Mouse (Mus musculus) cerebral cortex, adult 2 months (tissue): ENCODE results near the gene Pde3a.

Source experiments
- WGBS: fragments of 180-500 bp; shearing (Covaris S2); methylation state at CpG from one replicate; pipeline ENCODE4 v1.1.7; 2018; 5-methylcytosine and 5-hydroxymethylcytosine counted together

Gene Pde3a

DNA sequence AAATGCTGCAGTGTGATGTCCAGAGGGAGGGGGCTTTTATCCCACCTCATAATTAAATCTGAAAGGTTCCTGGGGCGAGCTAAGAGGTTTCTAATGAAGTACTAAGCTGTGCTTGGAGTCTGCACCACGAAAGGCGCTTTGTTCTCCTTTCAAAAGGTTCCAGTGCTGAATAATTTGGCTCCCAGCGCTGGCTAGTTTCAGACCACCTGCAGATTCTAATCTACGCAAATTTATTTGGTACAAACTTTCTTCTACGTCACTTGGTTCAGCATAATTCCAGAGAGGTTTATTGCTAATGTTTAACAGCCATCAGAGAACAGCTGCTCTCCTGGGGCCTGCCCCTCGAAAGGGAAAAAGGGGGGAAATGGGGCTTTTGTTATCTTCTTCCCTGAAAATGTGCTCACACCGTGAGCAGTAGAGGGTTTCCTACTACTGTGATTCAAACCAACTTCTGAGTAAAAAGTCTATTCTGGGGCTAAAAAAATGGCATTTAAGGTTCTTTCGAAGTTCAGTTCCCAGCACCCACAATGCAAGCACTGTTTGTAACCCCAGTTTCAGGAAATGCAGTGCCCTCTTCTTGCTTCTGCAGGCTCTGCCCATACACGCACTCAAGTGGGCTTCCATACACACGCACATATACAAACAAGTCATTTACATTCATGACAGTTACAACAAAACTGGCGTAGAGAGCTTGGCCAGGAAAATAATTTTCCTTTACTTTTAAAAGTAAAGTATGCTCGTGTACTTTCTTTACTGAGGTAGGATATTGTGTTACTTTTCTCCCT, 246.8 kb downstream of the Pde3a start:
- 35% methylated on average over 13 of the region's 13 CpGs for WGBS

DNA sequence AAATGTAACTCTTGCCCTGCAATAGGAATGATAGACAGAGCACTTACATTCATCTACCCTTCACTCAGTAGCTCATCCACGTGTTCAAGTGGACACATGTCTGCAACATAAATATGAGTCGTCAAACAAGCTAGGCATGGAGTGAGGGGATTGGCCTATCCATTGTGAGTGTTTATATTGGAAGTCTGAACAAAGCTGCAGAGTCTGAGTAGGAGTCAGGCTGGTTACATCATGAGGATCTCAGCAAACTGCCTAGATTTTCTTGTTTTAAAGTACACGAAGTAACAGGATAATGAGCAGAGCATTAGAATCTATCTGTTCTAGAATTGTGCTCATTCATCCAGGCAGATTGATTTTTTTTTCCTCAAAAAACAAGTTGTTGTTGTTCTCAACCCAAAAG, 252.1 kb downstream of the Pde3a start:
- WGBS = 53% methylated on average over 3 of the region's 3 CpGs

- WGBS = 90% methylated on average over 2 of the region's 2 CpGs
Observed at GRCm38 (mm10) chr6:141522541-141522940, 273.5 kb downstream of the Pde3a start.

- WGBS = 41% methylated on average over 2 of the region's 2 CpGs
Observed at GRCm38 (mm10) chr6:141523747-141524640, 274.9 kb downstream of the Pde3a start, which contains the start of gene Slco1c1. Gene Slco1c1, plus strand, starts transcription at chr6:141524368.

DNA sequence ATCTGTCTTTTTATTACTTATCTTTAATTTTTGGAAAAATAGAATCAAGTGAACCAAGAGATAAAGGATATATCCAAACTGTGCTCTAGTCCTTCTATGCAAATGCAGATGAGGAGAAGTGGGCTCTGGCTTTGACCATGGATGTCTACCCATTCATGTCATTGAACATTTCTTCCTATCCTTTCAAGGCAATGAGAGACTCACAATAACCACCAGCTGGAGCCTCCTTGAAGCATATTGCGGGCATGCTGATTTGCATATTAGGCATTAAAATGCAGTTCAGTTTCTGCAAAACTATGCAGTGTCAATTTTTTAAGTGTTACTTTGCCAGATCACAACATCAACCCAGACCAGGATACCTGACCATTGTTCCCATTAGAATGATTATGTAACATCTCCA, 276.7 kb downstream of the Pde3a start:
- WGBS = 36% methylated on average over 1 of the region's 1 CpGs

DNA sequence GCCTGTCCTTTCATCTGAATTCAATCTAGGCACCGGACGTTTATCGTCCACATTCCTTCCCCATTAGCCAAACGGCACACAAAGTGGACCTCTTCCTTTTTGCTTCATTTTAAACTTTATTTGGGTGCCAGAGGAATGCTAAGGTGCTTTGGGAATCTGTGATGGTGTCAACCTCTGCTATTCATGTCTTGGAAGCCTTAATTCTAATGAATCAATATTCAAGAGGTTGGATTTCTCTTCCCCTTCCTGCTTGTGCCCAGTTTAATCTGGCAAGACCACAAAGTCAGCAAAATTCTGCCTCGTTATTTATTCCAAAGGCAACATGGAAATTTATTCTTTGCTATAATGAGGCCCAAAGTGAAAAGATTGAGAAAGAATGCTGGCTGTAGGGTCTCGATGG, 281.8 kb downstream of the Pde3a start:
- WGBS = 50% methylated on average over 6 of the region's 6 CpGs

GRCm38 (mm10) chr6:141537298-141537697, 288.2 kb downstream of the Pde3a start:
- WGBS = 66% methylated on average over 3 of the region's 3 CpGs

GRCm38 (mm10) chr6:141541136-141541535, 292.1 kb downstream of the Pde3a start:
- 47% methylated on average over 1 of the region's 1 CpGs for WGBS

DNA sequence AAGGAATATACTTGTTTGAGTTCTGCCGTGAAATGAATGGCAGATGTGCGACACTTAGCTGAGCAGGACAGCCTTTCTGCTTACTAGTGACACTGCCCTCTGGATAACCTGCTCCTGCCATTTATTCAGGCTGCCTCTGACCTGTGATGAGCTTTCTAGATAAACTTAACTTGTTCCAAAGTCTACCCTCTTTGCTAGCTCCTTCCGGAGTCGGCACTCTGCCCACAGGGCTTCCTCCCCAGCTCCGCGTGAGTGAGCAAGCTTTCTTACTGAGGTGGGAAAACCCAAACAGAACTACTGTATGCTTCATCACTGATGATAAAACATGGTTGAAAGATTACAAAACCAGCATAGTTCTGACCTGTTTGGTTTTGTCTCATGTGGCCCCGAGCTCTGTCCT, 294.3 kb downstream of the Pde3a start:
- 77% methylated on average over 7 of the region's 7 CpGs for WGBS
